Mouse (Mus musculus) testis, postnatal 10 days (tissue): ENCODE measurements around the gene Denr.

ENCODE experiments used
- DNase-seq: peaks from one replicate; pipeline ENCODE4 v3.0.0; 2021; ENCODE audit warnings: low spot score

Gene Denr

DNA sequence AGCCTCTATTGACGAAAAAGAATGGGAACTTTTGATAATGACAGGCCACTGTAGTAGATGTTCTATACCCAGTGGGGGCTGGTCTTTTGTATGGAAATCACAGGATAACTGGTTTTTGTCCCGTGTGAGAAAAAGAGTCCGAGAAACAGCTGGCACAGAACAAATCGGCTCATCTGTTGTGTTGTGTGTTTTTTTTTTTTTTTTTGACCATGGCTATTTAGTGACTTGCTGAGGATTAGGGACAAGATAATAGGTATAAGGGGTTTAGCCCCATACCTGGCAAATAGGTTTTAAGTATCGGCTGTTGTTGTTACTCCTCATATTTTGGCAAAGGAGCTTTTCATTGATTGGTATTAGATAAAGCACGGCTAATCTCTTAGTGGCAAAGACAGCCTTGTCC lies 65.5 kb downstream of the Denr start:
- no peak for DNase-seq

DNA sequence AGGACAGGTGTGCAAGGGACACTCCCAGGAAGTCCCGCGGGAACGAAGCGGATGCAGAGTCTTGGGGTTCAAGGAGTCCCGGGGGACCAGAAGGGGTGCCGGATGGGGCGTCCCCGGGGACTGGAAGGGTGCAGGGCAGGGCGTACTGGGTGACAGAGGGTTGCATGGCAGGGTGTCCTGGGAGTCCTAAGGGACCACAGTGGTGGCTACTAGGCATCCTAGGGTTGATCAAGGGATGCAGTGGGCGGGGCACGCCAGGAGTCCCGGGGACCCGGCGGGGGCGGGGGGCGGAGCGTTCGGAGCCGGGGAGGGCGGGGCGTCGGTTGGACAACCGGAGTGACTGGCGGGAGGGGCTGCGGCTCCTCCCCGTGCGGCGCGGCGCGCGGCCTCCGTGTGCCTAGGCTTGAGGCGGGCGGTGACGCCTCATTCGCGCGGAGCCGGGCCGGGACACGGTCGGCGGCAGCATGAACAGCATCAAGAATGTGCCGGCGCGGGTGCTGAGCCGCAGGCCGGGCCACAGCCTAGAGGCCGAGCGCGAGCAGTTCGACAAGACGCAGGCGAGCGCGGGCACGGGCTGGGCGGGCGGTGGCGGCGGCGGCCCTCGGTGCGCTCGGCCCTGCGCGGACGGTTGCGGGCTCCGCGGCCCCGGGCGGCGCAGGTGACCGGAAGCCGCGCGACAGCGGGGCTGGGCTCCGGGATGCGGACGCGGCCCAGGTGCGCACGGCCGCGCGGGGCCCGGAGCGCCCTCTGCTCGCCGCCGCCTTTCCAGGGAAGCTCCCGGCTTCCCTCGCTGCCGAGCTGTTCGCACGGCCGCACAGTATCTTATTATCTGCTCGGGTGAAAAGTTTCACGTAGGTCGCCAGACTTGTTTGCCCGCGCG lies 66.6 kb downstream of the Denr start, which contains the start of gene Hip1r:
Hip1r (plus strand) TSS at position 330 of the 880 bp plus-strand sequence.
- DNase-seq = peak; percentile 81

DNA sequence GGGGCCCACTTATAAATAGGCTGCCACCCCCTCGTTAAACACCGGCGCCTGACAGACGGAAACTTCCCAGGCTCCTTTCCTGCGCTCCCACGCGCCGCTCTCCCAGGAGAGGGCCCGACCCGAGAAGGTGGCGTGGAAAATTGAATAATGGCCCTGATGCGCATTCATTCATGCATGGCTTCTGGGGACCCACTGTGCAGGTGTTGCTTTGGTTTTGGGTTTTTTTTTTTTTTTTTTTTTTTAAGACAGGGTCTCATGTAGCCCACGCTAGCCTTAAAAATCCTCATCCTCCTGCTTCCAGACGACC lies 67.2 kb downstream of the Denr start:
- DNase-seq = no peak

DNA sequence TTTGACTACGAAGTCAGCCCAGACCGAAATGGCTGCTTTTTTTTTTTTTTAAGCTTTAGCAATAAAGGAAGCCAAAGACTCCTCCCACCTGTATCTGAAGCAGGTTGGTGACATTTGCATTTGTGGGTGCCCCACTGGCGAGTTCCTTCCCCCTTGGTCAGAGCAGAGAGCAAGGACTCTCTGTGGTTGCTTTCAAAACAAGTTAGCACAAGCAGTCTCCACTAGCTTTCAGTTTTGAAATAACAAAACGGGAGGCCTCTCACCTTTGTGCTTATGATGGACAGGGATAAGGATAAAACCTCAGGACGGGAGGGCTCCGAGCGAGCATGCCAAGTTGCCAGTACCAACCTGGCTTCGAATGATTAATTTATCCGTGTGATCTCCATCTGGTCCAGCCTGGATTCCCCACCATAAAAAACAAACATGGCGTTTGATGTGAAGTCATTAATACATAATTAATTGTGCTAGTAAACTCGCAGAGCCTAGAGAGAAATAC lies 67.7 kb downstream of the Denr start:
- no peak for DNase-seq

DNA sequence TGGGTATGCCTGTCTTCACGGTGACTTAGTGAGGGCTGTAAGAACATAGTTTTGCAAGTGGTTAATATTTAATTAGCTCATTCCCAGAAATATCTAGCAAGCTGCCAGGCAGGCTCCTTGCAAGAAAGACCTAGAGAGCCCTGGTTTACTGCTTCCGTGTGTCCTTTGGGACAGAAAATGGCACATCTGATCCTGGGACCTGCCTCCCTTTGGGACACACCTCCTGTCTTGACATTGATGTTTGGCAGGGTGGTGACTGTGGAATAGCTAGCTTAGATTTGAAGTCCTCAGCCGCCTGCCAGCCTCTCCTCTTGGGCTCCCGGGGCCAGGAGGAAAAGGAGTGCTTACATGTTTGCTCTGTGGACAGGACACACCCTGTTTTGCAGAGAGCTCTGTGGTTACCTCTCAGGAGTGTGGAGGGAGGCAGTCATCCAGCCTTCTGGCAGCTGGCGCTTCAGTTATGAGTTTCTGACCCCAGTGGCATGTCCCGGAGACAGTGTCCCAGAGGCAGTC lies 68.7 kb downstream of the Denr start:
- DNase-seq = no peak

DNA sequence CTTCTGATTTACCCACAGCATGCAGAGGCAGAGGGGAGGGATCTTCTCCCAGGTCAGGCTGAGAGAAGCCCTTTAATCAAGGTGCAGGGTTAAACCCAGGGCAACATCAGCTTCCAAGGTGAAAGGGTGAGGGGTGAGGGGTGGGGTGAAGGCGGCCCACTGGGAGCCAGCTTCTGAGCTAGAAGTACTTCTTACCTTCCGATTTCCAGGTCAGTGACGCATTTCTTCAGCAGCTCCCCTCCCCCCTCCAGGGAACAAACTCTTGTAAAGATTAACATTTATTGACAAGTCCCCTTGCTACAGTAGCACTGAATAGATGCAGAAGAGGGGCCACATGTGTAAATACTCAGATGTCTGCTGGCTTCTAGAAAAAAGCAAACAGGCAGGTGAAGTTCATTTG lies 70.3 kb downstream of the Denr start:
- DNase-seq = no peak

DNA sequence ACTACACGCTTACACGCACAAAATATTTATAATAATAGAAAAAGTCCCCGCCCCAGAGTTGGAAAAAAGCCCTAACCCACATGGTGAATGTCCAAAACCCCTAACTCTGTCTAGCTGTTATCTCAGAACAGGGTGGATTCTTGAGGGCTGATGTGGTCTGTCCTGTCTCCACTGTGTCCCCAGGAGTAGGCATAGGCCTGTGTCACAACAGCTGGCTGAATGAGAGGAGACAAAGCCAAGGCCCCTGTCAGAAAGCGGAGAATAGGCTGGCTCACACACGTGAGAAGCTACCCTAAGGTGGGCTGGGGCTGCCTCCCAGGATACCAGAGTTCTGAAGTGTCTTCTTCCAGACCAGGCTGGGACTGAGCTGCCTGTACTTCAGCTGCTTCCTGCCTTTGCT lies 71.2 kb downstream of the Denr start:
- no peak for DNase-seq
